Mouse (Mus musculus): ENCODE measurements around the gene Micall2. TPM values are rescaled to one million over a fixed set of nuclear protein-coding genes. Genes with fewer than 3 reads are reported as not detected.

The Micall2 gene
- polyA plus RNA-seq, 1 experiment from 2014 or later = 6.5 TPM

DNA sequence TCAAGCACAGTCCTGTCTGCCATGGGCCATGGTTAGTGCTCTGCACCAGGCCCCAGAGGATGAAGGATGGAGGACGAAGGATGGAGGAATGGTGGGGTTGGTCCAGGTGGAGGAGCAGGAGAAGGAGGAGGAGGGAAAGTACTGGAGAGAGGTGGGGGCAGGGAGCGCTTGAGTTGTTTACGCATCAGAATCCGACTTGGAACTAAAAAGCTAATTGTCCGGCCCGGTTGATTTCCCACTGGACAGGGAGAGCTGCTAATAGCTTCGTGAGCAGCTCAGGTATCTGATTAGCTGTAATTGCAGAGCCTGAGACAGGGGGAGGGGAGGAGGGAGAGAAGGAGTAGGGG is 53.5 kb downstream of the Micall2 start:
- H3K27me3 ChIP-seq (replicated peaks; ENCODE audit: control insufficient read depth, insufficient read depth, low read length) = peaks cover 30% of the 10 kb centered on the region
- H3K36me3 ChIP-seq (ENCODE audit: control insufficient read depth, insufficient read depth, low read length) = no peaks in the 10 kb centered on the region
- ATAC-seq (replicated peaks; ENCODE audit: low FRiP score, low TSS enrichment, low read depth) = no peak
- no peak overlapping the region for H3K4me2 ChIP-seq (ENCODE audit: low read length)
- H3K9me3 ChIP-seq (ENCODE audit: control insufficient read depth, low read length) = no peaks in the 10 kb centered on the region
- no peak overlapping the region for H3K4me3 ChIP-seq (ENCODE audit: low read depth, low read length)
- H3K9ac ChIP-seq (ENCODE audit: low read length) = no peak overlapping the region
- no peak for DNase-seq (ENCODE audit: low spot score)
- WGBS = 9% methylated on average over 7 of the region's 7 CpGs
- peaks cover 13% of the 10 kb centered on the region for H3K4me1 ChIP-seq (replicated peaks; ENCODE audit: control insufficient read depth, insufficient read depth, low read length)
- no peak overlapping the region for H3K27ac ChIP-seq (ENCODE audit: low read depth)

- H3K4me2 ChIP-seq (ENCODE audit: low read length) = no peak overlapping the region
- 7% methylated on average over 20 of the region's 20 CpGs for WGBS
- H3K9me3 ChIP-seq (ENCODE audit: control insufficient read depth, low read length) = no peaks in the 10 kb centered on the region
- peaks cover 30% of the 10 kb centered on the region for H3K27me3 ChIP-seq (replicated peaks; ENCODE audit: control insufficient read depth, insufficient read depth, low read length)
- DNase-seq (ENCODE audit: low spot score) = no peak
- peaks cover 13% of the 10 kb centered on the region for H3K4me1 ChIP-seq (replicated peaks; ENCODE audit: control insufficient read depth, insufficient read depth, low read length)
- H3K4me3 ChIP-seq (ENCODE audit: low read depth, low read length) = no peak overlapping the region
- H3K36me3 ChIP-seq (ENCODE audit: control insufficient read depth, insufficient read depth, low read length) = no peaks in the 10 kb centered on the region
- ATAC-seq (replicated peaks; ENCODE audit: low FRiP score, low TSS enrichment, low read depth) = no peak
- H3K27ac ChIP-seq (ENCODE audit: low read depth) = no peak overlapping the region
- H3K9ac ChIP-seq (ENCODE audit: low read length) = no peak overlapping the region
Observed at GRCm38 (mm10) chr5:139681832-139682630, 54.1 kb downstream of the Micall2 start.

- H3K4me3 ChIP-seq (ENCODE audit: low read depth, low read length) = no peak overlapping the region
- no peak overlapping the region for H3K4me2 ChIP-seq (ENCODE audit: low read length)
- ATAC-seq (replicated peaks; ENCODE audit: low FRiP score, low TSS enrichment, low read depth) (no peak), DNase-seq (ENCODE audit: low spot score) (no peak)
- no peak overlapping the region for H3K9ac ChIP-seq (ENCODE audit: low read length)
- H3K36me3 ChIP-seq (ENCODE audit: control insufficient read depth, insufficient read depth, low read length) = no peaks in the 10 kb centered on the region
- no peaks in the 10 kb centered on the region for H3K4me1 ChIP-seq (replicated peaks; ENCODE audit: control insufficient read depth, insufficient read depth, low read length)
- H3K27ac ChIP-seq (ENCODE audit: low read depth) = no peak overlapping the region
- peaks cover 40% of the 10 kb centered on the region for H3K27me3 ChIP-seq (replicated peaks; ENCODE audit: control insufficient read depth, insufficient read depth, low read length)
- no peaks in the 10 kb centered on the region for H3K9me3 ChIP-seq (ENCODE audit: control insufficient read depth, low read length)
Observed at GRCm38 (mm10) chr5:139675707-139675967, 60.5 kb downstream of the Micall2 start.

GRCm38 (mm10) chr5:139674940-139675706 is 61.0 kb downstream of the Micall2 start:
- no peaks in the 10 kb centered on the region for H3K36me3 ChIP-seq (ENCODE audit: control insufficient read depth, insufficient read depth, low read length)
- H3K4me1 ChIP-seq (replicated peaks; ENCODE audit: control insufficient read depth, insufficient read depth, low read length) = no peaks in the 10 kb centered on the region
- ATAC-seq (replicated peaks; ENCODE audit: low FRiP score, low TSS enrichment, low read depth) (no peak), DNase-seq (ENCODE audit: low spot score) (no peak)
- H3K9ac ChIP-seq (ENCODE audit: low read length) = no peak overlapping the region
- peaks cover 41% of the 10 kb centered on the region for H3K27me3 ChIP-seq (replicated peaks; ENCODE audit: control insufficient read depth, insufficient read depth, low read length)
- no peak overlapping the region for H3K27ac ChIP-seq (ENCODE audit: low read depth)
- no peak overlapping the region for H3K4me2 ChIP-seq (ENCODE audit: low read length)
- WGBS = 33% methylated on average over 13 of the region's 13 CpGs
- H3K9me3 ChIP-seq (ENCODE audit: control insufficient read depth, low read length) = no peaks in the 10 kb centered on the region
- H3K4me3 ChIP-seq (ENCODE audit: low read depth, low read length) = no peak overlapping the region

- ATAC-seq (replicated peaks; ENCODE audit: low FRiP score, low TSS enrichment, low read depth) (0 out of 2 replicates have a peak, but pooled peaks have one; percentile 18), DNase-seq (ENCODE audit: low spot score) (peak; percentile 62)
- Histone ChIP-seq H3K9me3 (ENCODE audit: control insufficient read depth, low read length) (no peaks in the 10 kb centered on the region), H3K9ac (ENCODE audit: low read length) (no peak overlapping the region), H3K36me3 (ENCODE audit: control insufficient read depth, insufficient read depth, low read length) (no peaks in the 10 kb centered on the region), H3K4me2 (ENCODE audit: low read length) (no peak overlapping the region), H3K4me3 (ENCODE audit: low read depth, low read length) (no peak overlapping the region), H3K27me3 (replicated peaks; ENCODE audit: control insufficient read depth, insufficient read depth, low read length) (peaks cover 73% of the 10 kb centered on the region), H3K4me1 (replicated peaks; ENCODE audit: control insufficient read depth, insufficient read depth, low read length) (peaks cover 5% of the 10 kb centered on the region; the same call in 1 of the 2 replicates), H3K27ac (ENCODE audit: low read depth) (no peak overlapping the region)
- 19% methylated on average over 8 of the region's 8 CpGs for WGBS
Observed at GRCm38 (mm10) chr5:139669380-139669779, 66.8 kb downstream of the Micall2 start.

DNA sequence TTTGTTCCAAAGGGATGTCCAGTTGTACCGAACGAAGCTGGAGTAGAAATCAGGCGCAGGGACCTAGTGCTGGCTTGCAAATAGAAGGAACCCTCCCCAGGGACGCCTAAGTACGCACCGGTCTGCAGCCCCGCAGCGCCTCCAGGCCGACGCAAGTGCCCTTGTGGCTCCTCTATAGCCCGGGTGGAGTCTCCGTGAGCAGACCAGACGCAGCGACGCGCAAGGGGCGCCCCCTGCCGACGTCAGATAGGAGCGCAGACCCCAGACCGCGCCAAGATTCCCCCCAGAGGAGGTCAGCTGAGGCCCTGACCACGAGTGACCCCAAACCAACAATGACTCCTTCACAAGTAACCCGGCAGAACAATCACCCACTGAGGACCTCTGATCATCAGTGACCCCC is 67.6 kb downstream of the Micall2 start:
- ATAC-seq (replicated peaks; ENCODE audit: low FRiP score, low TSS enrichment, low read depth) = peak; percentile 60
- H3K4me1 ChIP-seq (replicated peaks; ENCODE audit: control insufficient read depth, insufficient read depth, low read length) = peaks cover 5% of the 10 kb centered on the region; the same call in 1 of the 2 replicates

DNA sequence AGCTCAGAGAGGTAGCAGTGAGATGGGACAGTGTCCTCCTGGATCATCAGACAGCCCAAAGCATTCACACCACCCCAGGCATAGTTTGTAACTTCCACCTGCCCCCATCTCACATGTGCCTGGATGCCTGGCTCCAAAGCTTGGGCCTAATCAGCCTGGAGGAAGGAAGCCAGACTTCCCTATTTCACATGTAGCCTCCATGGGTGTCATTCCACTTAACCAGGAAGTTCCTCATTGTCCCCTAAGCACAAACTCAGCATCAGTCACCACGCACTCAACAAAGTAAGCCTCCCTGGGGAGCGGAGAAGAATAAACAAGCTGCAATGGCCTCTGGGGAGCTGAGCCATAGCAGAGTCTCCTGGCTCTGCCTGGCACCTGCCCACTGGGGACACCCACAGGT is 69.6 kb downstream of the Micall2 start:
- no peak overlapping the region for H3K4me3 ChIP-seq (ENCODE audit: low read depth, low read length)
- H3K27me3 ChIP-seq (replicated peaks; ENCODE audit: control insufficient read depth, insufficient read depth, low read length) = peaks cover 50% of the 10 kb centered on the region
- ATAC-seq (replicated peaks; ENCODE audit: low FRiP score, low TSS enrichment, low read depth) (no peak), DNase-seq (ENCODE audit: low spot score) (no peak)
- no peaks in the 10 kb centered on the region for H3K9me3 ChIP-seq (ENCODE audit: control insufficient read depth, low read length)
- 43% methylated on average over 2 of the region's 2 CpGs for WGBS
- peaks cover 5% of the 10 kb centered on the region; the same call in 1 of the 2 replicates for H3K4me1 ChIP-seq (replicated peaks; ENCODE audit: control insufficient read depth, insufficient read depth, low read length)
- no peak overlapping the region for H3K4me2 ChIP-seq (ENCODE audit: low read length)
- no peaks in the 10 kb centered on the region for H3K36me3 ChIP-seq (ENCODE audit: control insufficient read depth, insufficient read depth, low read length)
- H3K9ac ChIP-seq (ENCODE audit: low read length) = no peak overlapping the region
- H3K27ac ChIP-seq (ENCODE audit: low read depth) = no peak overlapping the region

More for the DNA sequence above, 67.6 kb downstream of the Micall2 start:
- peak; percentile 89 for DNase-seq (ENCODE audit: low spot score)
- peaks cover 64% of the 10 kb centered on the region for H3K27me3 ChIP-seq (replicated peaks; ENCODE audit: control insufficient read depth, insufficient read depth, low read length)
- 1% methylated on average over 24 of the region's 24 CpGs for WGBS
- H3K36me3 ChIP-seq (ENCODE audit: control insufficient read depth, insufficient read depth, low read length) = no peaks in the 10 kb centered on the region
- no peak overlapping the region for H3K27ac ChIP-seq (ENCODE audit: low read depth)
- no peak overlapping the region for H3K4me3 ChIP-seq (ENCODE audit: low read depth, low read length)
- no peak overlapping the region for H3K9ac ChIP-seq (ENCODE audit: low read length)
- peak overlapping the region; percentile 12; the same call in 1 of the 2 replicates for H3K4me2 ChIP-seq (ENCODE audit: low read length)
- H3K9me3 ChIP-seq (ENCODE audit: control insufficient read depth, low read length) = no peaks in the 10 kb centered on the region

DNA sequence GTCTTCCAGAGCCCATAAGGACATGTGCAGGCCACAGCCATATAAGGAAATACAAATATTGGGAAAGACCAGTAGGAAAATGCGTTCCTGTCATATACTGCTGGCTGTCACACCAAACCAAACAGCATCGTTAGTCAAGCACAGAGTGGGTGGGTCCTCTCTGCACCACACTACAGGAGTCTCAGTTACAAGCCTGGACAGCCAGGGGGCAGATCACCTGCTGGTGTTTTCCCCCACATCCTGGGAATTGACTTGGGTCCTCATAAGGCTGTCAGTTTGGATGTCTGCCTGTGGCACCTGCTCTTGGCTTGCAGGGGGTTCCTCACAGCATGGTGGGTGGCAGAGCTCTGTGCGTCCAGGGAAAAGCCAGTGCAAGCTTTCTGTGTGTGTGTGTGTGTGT is 70.8 kb downstream of the Micall2 start:
- no peaks in the 10 kb centered on the region for H3K36me3 ChIP-seq (ENCODE audit: control insufficient read depth, insufficient read depth, low read length)
- ATAC-seq (replicated peaks; ENCODE audit: low FRiP score, low TSS enrichment, low read depth) (no peak), DNase-seq (ENCODE audit: low spot score) (no peak)
- no peaks in the 10 kb centered on the region for H3K9me3 ChIP-seq (ENCODE audit: control insufficient read depth, low read length)
- no peak overlapping the region for H3K27ac ChIP-seq (ENCODE audit: low read depth)
- 61% methylated on average over 3 of the region's 3 CpGs for WGBS
- H3K27me3 ChIP-seq (replicated peaks; ENCODE audit: control insufficient read depth, insufficient read depth, low read length) = peaks cover 52% of the 10 kb centered on the region
- no peak overlapping the region for H3K9ac ChIP-seq (ENCODE audit: low read length)
- no peak overlapping the region for H3K4me2 ChIP-seq (ENCODE audit: low read length)
- no peak overlapping the region for H3K4me3 ChIP-seq (ENCODE audit: low read depth, low read length)
- peaks cover 5% of the 10 kb centered on the region; the same call in 1 of the 2 replicates for H3K4me1 ChIP-seq (replicated peaks; ENCODE audit: control insufficient read depth, insufficient read depth, low read length)

All from intestine, embryonic 14.5 days (tissue).